Comparison of ENCODE assay signal across 8 mouse cellular contexts in the genomic region with DNA sequence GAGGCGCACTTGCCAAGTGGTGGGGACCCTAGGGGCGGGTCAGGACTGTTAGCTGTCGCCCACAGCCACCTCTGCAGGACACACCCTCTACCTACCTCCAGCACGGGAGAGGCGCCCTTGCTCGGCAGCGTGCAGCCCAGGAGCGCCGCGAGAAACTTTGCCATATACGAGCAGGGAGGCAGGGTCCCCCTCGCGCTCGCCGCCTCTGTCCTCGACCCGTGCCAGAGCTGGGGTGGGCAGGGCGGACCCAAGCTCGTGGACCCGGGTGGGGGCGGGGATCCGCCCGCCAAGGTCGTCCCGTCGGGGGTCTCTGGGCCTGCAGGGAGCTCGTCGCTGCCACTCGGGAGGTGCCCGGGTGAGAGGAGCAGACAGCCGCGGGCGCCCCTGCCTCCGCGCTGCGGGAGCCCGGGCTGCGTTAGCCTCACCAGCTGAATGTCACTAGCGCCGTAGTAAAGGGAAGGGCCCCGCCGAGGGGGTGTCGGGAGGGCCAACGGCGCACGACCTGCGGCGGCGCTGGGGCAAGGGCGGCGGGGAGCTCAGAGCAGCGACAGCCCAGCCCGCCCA. TPM values are rescaled to one million over a fixed set of nuclear protein-coding genes. Genes with fewer than 3 reads are reported as not detected.
DNase-seq lines count a peak whose midpoint lies in the region; ATAC-seq lines count a peak whose summit lies in the region.

A gene (minus strand): TSS at position 417 of the 564 bp plus-strand sequence.

- H3K27ac ChIP-seq in hindbrain, embryonic 13.5 days: peak within 1 kb of the TSS; percentile 87

- peaks cover 19% of the 10 kb centered on the region for H3K4me1 ChIP-seq in hindbrain, embryonic 13.5 days (replicated peaks)

- peaks cover 32% of the 10 kb centered on the region for H3K27me3 ChIP-seq in hindbrain, embryonic 13.5 days

- H3K9me3 ChIP-seq in hindbrain, embryonic 13.5 days: no peaks in the 10 kb centered on the region

- H3K4me3 ChIP-seq in hindbrain, embryonic 13.5 days: peak within 1 kb of the TSS; percentile 63

- no peaks in the 10 kb centered on the region for H3K36me3 ChIP-seq in hindbrain, embryonic 13.5 days

- ATAC-seq in hindbrain, embryonic 13.5 days (ENCODE audit: low FRiP score): peak; percentile 92

- H3K4me2 ChIP-seq in hindbrain, embryonic 13.5 days: peak within 1 kb of the TSS; percentile 95

- peak within 1 kb of the TSS; percentile 86 for H3K9ac ChIP-seq in hindbrain, embryonic 13.5 days

- under 1% methylated on average over 43 of the region's 53 CpGs for WGBS in hindbrain, embryonic 13.5 days

- peak; percentile 88 for DNase-seq in adrenal gland, adult 2 months
- peak; percentile 68 to 76 for DNase-seq in cerebellum, postnatal 36 days
- DNase-seq in gastrocnemius, adult 18-20 months (ENCODE audit: low spot score): peak; percentile 63
- DNase-seq in layer of hippocampus, postnatal 36 days: peak; percentile 60 to 63
- peak; percentile 55 for DNase-seq in lung, postnatal 25 days (ENCODE audit: low spot score)
- DNase-seq in retina, postnatal 7 days (ENCODE audit: low read depth, low spot score): peak; percentile 79
- peak; percentile 65 to 76 for DNase-seq in urinary bladder, postnatal 4 days (ENCODE audit: low spot score in 2 of 2)

RNA-seq across cellular contexts. Expression of the gene that starts here (rescaled TPM):
- 10 to 100 TPM in 1 of 2 experiments, 1 to 10 TPM in 1; 9.1 to 11.4 TPM for total RNA-seq in adrenal gland, adult 2 months (2021)
- polyA plus RNA-seq in adrenal gland, adult 2 months (2012; rRNA removed): 2.2 and 2.9 TPM in 2 replicates
- total RNA-seq in gastrocnemius, adult 18-20 months (2021): under 1 TPM; 0.32 to 0.52 TPM
- 47.2 and 61.1 TPM in 2 replicates for polyA plus RNA-seq in hindbrain, embryonic 13.5 days (2015; fragmentation: Nextera tagmentation; extraction: Ambion mirVana)
- total RNA-seq in layer of hippocampus, postnatal 36 days (2021): 10 to 100 TPM; 12.4 to 13.1 TPM

Comparison
In these comparisons a context has a peak if more than half of its experiments do, and no peak if none do; other contexts are left out.
1. Peak in every context shown above with its lines: DNase-seq, ATAC-seq, H3K4me3 ChIP-seq and H3K27ac ChIP-seq.
2. RNA of the gene that starts here (total RNA-seq): 12.4 to 13.1 TPM in layer of hippocampus, postnatal 36 days and 9.1 to 11.4 TPM in adrenal gland, adult 2 months; 0.32 to 0.52 TPM in gastrocnemius, adult 18-20 months; every median in the first group is over 4 times any median in the second.
3. RNA of the gene that starts here (polyA plus RNA-seq): 47.2 to 61.1 TPM in hindbrain, embryonic 13.5 days; 2.2 to 2.9 TPM in adrenal gland, adult 2 months; every median in the first group is over 10 times any median in the second.
4. Peak in DNase-seq in gastrocnemius, adult 18-20 months; RNA of the gene not detected or under 1 TPM.